Mouse (Mus musculus) kidney, adult 9 months (tissue): ENCODE measurements at regions not wholly inside any gene's neighbourhood (a gene's known extent, or its start where the extent isn't known, plus 50 kb on each side); places are given as distances from the start of the nearest gene placed in this dataset.
A peak's percentile ranks its signal among the peaks of the same experiment; 100 is the strongest.

Experiments used
- DNase-seq: peaks from one replicate; pipeline ENCODE4 v3.0.0; 2022

- DNase-seq: no peak
These were observed 51.3 kb upstream of the Cd28 start for GRCm38 (mm10) chr1:60665329-60665728.

GRCm38 (mm10) chr1:60662301-60662986 lies 54.2 kb upstream of the Cd28 start:
- DNase-seq: no peak

- no peak for DNase-seq
These were observed 54.7 kb upstream of the Cd28 start for GRCm38 (mm10) chr1:60661857-60662256.

GRCm38 (mm10) chr1:60659604-60660003 lies 57.0 kb upstream of the Cd28 start:
- DNase-seq: no peak

- DNase-seq: no peak
These were observed 57.6 kb upstream of the Cd28 start for GRCm38 (mm10) chr1:60659041-60659440.

GRCm38 (mm10) chr1:60658383-60658782 lies 58.2 kb upstream of the Cd28 start:
- DNase-seq: no peak

GRCm38 (mm10) chr1:60657511-60657910 lies 59.1 kb upstream of the Cd28 start:
- no peak for DNase-seq

- peak; percentile 63 for DNase-seq
These were observed 59.6 kb upstream of the Cd28 start for GRCm38 (mm10) chr1:60656976-60657375.

- DNase-seq: no peak
These were observed 60.7 kb upstream of the Cd28 start for GRCm38 (mm10) chr1:60655691-60656595.

- no peak for DNase-seq
These were observed 61.4 kb upstream of the Cd28 start for GRCm38 (mm10) chr1:60655206-60655605.

GRCm38 (mm10) chr1:60652570-60653011 lies 64.0 kb upstream of the Cd28 start:
- DNase-seq: peak; percentile 30

- no peak for DNase-seq
These were observed 66.4 kb upstream of the Cd28 start for GRCm38 (mm10) chr1:60650158-60650557.

GRCm38 (mm10) chr1:60649303-60649850 lies 67.2 kb upstream of the Cd28 start:
- no peak for DNase-seq

GRCm38 (mm10) chr1:60646828-60647227 lies 69.8 kb upstream of the Cd28 start:
- no peak for DNase-seq

GRCm38 (mm10) chr1:60646174-60646573 lies 70.4 kb upstream of the Cd28 start:
- DNase-seq: no peak

- no peak for DNase-seq
These were observed 71.4 kb upstream of the Cd28 start for GRCm38 (mm10) chr1:60645176-60645575.

- DNase-seq: no peak
These were observed 73.8 kb upstream of the Cd28 start for GRCm38 (mm10) chr1:60642761-60643160.

- DNase-seq: peak; percentile 46
These were observed 74.4 kb upstream of the Cd28 start for GRCm38 (mm10) chr1:60642175-60642574.

GRCm38 (mm10) chr1:60641324-60641764 lies 74.4 kb upstream of the Raph1 start:
- DNase-seq: peak; percentile 35

- no peak for DNase-seq
These were observed 72.6 kb upstream of the Raph1 start for GRCm38 (mm10) chr1:60639536-60639935.

GRCm38 (mm10) chr1:60639059-60639458 lies 72.2 kb upstream of the Raph1 start:
- no peak for DNase-seq

- no peak for DNase-seq
These were observed 70.0 kb upstream of the Raph1 start for GRCm38 (mm10) chr1:60636802-60637452.

- no peak for DNase-seq
These were observed 61.0 kb upstream of the Raph1 start for GRCm38 (mm10) chr1:60627786-60628453.
